Mouse (Mus musculus) limb, embryonic 12.5 days (tissue): ENCODE measurements around the gene Rfx3. TPM values are rescaled to one million over a fixed set of nuclear protein-coding genes. Genes with fewer than 3 reads are reported as not detected.

ENCODE experiments used
- ATAC-seq: fragments of 200-750 bp; cut with Nextera tagmentation; 2 replicates; pipeline ENCODE4 v1.8.0; 2017; ENCODE audit warnings: low read depth, moderate TSS enrichment; ENCODE audit not compliant: insufficient number of reproducible peaks, insufficient read depth, low FRiP score, low TSS enrichment
- H3K27ac ChIP-seq: fragments of 300-500 bp; sonication (generic); 2 replicates; pipeline ENCODE4 v1.5.1; 2016; ENCODE audit warnings: mild to moderate bottlenecking, moderate library complexity
- H3K27me3 ChIP-seq: fragments of 300-500 bp; sonication (generic); 2 replicates; pipeline ENCODE4 v1.6.1; 2016; ENCODE audit warnings: mild to moderate bottlenecking, moderate library complexity
- H3K36me3 ChIP-seq: fragments of 300-500 bp; sonication (generic); 2 replicates; pipeline ENCODE4 v1.6.1; 2016; ENCODE audit warnings: mild to moderate bottlenecking, moderate library complexity
- H3K4me1 ChIP-seq: fragments of 300-500 bp; sonication (generic); replicated peaks from 2 replicates; pipeline ENCODE4 v1.6.1; 2016
- H3K4me2 ChIP-seq: fragments of 300-500 bp; sonication (generic); 2 replicates; pipeline ENCODE4 v1.6.1; 2016; ENCODE audit warnings: mild to moderate bottlenecking, moderate library complexity
- H3K4me3 ChIP-seq: fragments of 300-500 bp; sonication (generic); replicated peaks from 2 replicates; pipeline ENCODE4 v1.5.1; 2016; ENCODE audit warnings: mild to moderate bottlenecking
- H3K9ac ChIP-seq: fragments of 300-500 bp; sonication (generic); replicated peaks from 2 replicates; pipeline ENCODE4 v1.6.1; 2016; ENCODE audit warnings: mild to moderate bottlenecking, moderate library complexity
- H3K9me3 ChIP-seq: fragments of 300-500 bp; sonication (generic); 2 replicates; pipeline ENCODE4 v1.6.1; 2016; ENCODE audit warnings: mild to moderate bottlenecking, moderate library complexity
- WGBS: fragments of 180-500 bp; shearing (Covaris S2); methylation state at CpG from one replicate; pipeline ENCODE4 v1.1.7; 2016; 5-methylcytosine and 5-hydroxymethylcytosine counted together
- polyA plus RNA-seq: library from polyadenylated mRNA; unstranded; fragments of >200 nt; fragmentation: Nextera tagmentation; extraction: Ambion mirVana; gene quantifications from 2 replicates; pipeline ENCODE4 v1.2.1, GENCODE M21; 2016

Rfx3 gene
- polyA plus RNA-seq, 1 experiment from 2014 or later: 13.8 TPM

GRCm38 (mm10) chr19:27905172-27905571, 105.8 kb downstream of the Rfx3 start:
- Histone ChIP-seq H3K27me3 (no peaks in the 10 kb centered on the region), H3K9ac (no peak overlapping the region), H3K27ac (no peak overlapping the region), H3K4me3 (no peak overlapping the region), H3K36me3 (peaks cover 5% of the 10 kb centered on the region; the same call in 1 of the 2 replicates), H3K4me2 (no peak overlapping the region), H3K4me1 (peaks cover 6% of the 10 kb centered on the region), H3K9me3 (no peaks in the 10 kb centered on the region)
- no peak for ATAC-seq
- WGBS: 84% methylated on average over 1 of the region's 1 CpGs

GRCm38 (mm10) chr19:27904655-27905054, 106.3 kb downstream of the Rfx3 start:
- H3K9me3 ChIP-seq: no peaks in the 10 kb centered on the region
- 47% methylated on average over 2 of the region's 2 CpGs for WGBS
- peaks cover 6% of the 10 kb centered on the region for H3K4me1 ChIP-seq
- no peak overlapping the region for H3K9ac ChIP-seq
- ATAC-seq: no peak
- H3K27ac ChIP-seq: no peak overlapping the region
- H3K4me2 ChIP-seq: no peak overlapping the region
- no peaks in the 10 kb centered on the region for H3K27me3 ChIP-seq
- H3K4me3 ChIP-seq: no peak overlapping the region
- peaks cover 5% of the 10 kb centered on the region; the same call in 1 of the 2 replicates for H3K36me3 ChIP-seq

- no peak overlapping the region for H3K4me2 ChIP-seq
- no peak overlapping the region for H3K9ac ChIP-seq
- no peaks in the 10 kb centered on the region for H3K9me3 ChIP-seq
- H3K36me3 ChIP-seq: peaks cover 5% of the 10 kb centered on the region; the same call in 1 of the 2 replicates
- no peak overlapping the region for H3K4me3 ChIP-seq
- ATAC-seq: no peak
- no peak overlapping the region for H3K27ac ChIP-seq
- WGBS: 60% methylated on average over 4 of the region's 4 CpGs
- no peaks in the 10 kb centered on the region for H3K27me3 ChIP-seq
- H3K4me1 ChIP-seq: peaks cover 6% of the 10 kb centered on the region
These were observed 106.8 kb downstream of the Rfx3 start for GRCm38 (mm10) chr19:27904209-27904608.

GRCm38 (mm10) chr19:27902601-27903000, 108.4 kb downstream of the Rfx3 start:
- ATAC-seq: no peak

GRCm38 (mm10) chr19:27901693-27902092, 109.3 kb downstream of the Rfx3 start:
- H3K4me2 ChIP-seq: no peak overlapping the region
- H3K27me3 ChIP-seq: no peaks in the 10 kb centered on the region
- no peak overlapping the region for H3K9ac ChIP-seq
- no peak overlapping the region for H3K4me3 ChIP-seq
- H3K36me3 ChIP-seq: peaks cover 5% of the 10 kb centered on the region; the same call in 1 of the 2 replicates
- no peak overlapping the region for H3K27ac ChIP-seq
- WGBS: 91% methylated on average over 6 of the region's 6 CpGs
- H3K9me3 ChIP-seq: no peaks in the 10 kb centered on the region
- H3K4me1 ChIP-seq: peaks cover 6% of the 10 kb centered on the region
- ATAC-seq: no peak

More at GRCm38 (mm10) chr19:27902601-27903000, 108.4 kb downstream of the Rfx3 start:
- H3K9me3 ChIP-seq: no peaks in the 10 kb centered on the region
- no peaks in the 10 kb centered on the region for H3K27me3 ChIP-seq
- H3K9ac ChIP-seq: no peak overlapping the region
- peaks cover 6% of the 10 kb centered on the region for H3K4me1 ChIP-seq
- no peak overlapping the region for H3K4me2 ChIP-seq
- no peak overlapping the region for H3K27ac ChIP-seq
- H3K4me3 ChIP-seq: no peak overlapping the region
- peaks cover 5% of the 10 kb centered on the region; the same call in 1 of the 2 replicates for H3K36me3 ChIP-seq
- 76% methylated on average over 9 of the region's 9 CpGs for WGBS

GRCm38 (mm10) chr19:27884520-27884919, 126.4 kb downstream of the Rfx3 start:
- 92% methylated on average over 3 of the region's 3 CpGs for WGBS
- Histone ChIP-seq H3K4me3 (no peak overlapping the region), H3K4me2 (no peak overlapping the region), H3K9me3 (no peaks in the 10 kb centered on the region), H3K4me1 (no peaks in the 10 kb centered on the region), H3K36me3 (no peaks in the 10 kb centered on the region), H3K27ac (no peak overlapping the region), H3K9ac (no peak overlapping the region), H3K27me3 (no peaks in the 10 kb centered on the region)
- ATAC-seq: no peak

- no peak overlapping the region for H3K27ac ChIP-seq
- H3K4me2 ChIP-seq: no peak overlapping the region
- no peaks in the 10 kb centered on the region for H3K27me3 ChIP-seq
- H3K36me3 ChIP-seq: no peaks in the 10 kb centered on the region
- H3K4me1 ChIP-seq: no peaks in the 10 kb centered on the region
- WGBS: 90% methylated on average over 2 of the region's 2 CpGs
- no peak overlapping the region for H3K4me3 ChIP-seq
- ATAC-seq: no peak
- no peak overlapping the region for H3K9ac ChIP-seq
- H3K9me3 ChIP-seq: no peaks in the 10 kb centered on the region
These were observed 133.5 kb downstream of the Rfx3 start for GRCm38 (mm10) chr19:27877429-27877828.

- no peak for ATAC-seq
These were observed 140.2 kb downstream of the Rfx3 start for GRCm38 (mm10) chr19:27870794-27871193.

GRCm38 (mm10) chr19:27859641-27860040, 151.3 kb downstream of the Rfx3 start:
- no peak for ATAC-seq
- Histone ChIP-seq H3K9ac (no peak overlapping the region), H3K27ac (no peak overlapping the region), H3K4me3 (no peak overlapping the region), H3K4me1 (no peaks in the 10 kb centered on the region), H3K9me3 (no peaks in the 10 kb centered on the region), H3K36me3 (no peaks in the 10 kb centered on the region), H3K4me2 (no peak overlapping the region), H3K27me3 (no peaks in the 10 kb centered on the region)

More at GRCm38 (mm10) chr19:27870794-27871193, 140.2 kb downstream of the Rfx3 start:
- no peak overlapping the region for H3K9ac ChIP-seq
- WGBS: 85% methylated on average over 3 of the region's 3 CpGs
- no peak overlapping the region for H3K27ac ChIP-seq
- H3K9me3 ChIP-seq: no peaks in the 10 kb centered on the region
- H3K4me2 ChIP-seq: no peak overlapping the region
- H3K4me3 ChIP-seq: no peak overlapping the region
- peaks cover 4% of the 10 kb centered on the region; the same call in 1 of the 2 replicates for H3K36me3 ChIP-seq
- no peaks in the 10 kb centered on the region for H3K27me3 ChIP-seq
- no peaks in the 10 kb centered on the region for H3K4me1 ChIP-seq

GRCm38 (mm10) chr19:27848946-27849345, 162.0 kb downstream of the Rfx3 start:
- WGBS: 81% methylated on average over 1 of the region's 1 CpGs
- Histone ChIP-seq H3K4me1 (no peaks in the 10 kb centered on the region), H3K4me2 (no peak overlapping the region), H3K9ac (no peak overlapping the region), H3K36me3 (peaks cover 14% of the 10 kb centered on the region; the same call in 1 of the 2 replicates), H3K9me3 (no peaks in the 10 kb centered on the region), H3K27ac (no peak overlapping the region), H3K27me3 (no peaks in the 10 kb centered on the region), H3K4me3 (no peak overlapping the region)
- ATAC-seq: no peak

GRCm38 (mm10) chr19:27847055-27847454, 163.9 kb downstream of the Rfx3 start:
- Histone ChIP-seq H3K4me2 (no peak overlapping the region), H3K4me1 (no peaks in the 10 kb centered on the region), H3K27ac (no peak overlapping the region), H3K27me3 (no peaks in the 10 kb centered on the region), H3K4me3 (no peak overlapping the region), H3K9me3 (no peaks in the 10 kb centered on the region), H3K36me3 (peaks cover 14% of the 10 kb centered on the region; the same call in 1 of the 2 replicates), H3K9ac (no peak overlapping the region)
- 87% methylated on average over 4 of the region's 4 CpGs for WGBS
- ATAC-seq: no peak

- no peak overlapping the region for H3K9ac ChIP-seq
These were observed 172.3 kb downstream of the Rfx3 start for GRCm38 (mm10) chr19:27838635-27839034.

More at GRCm38 (mm10) chr19:27838635-27839034, 172.3 kb downstream of the Rfx3 start:
- Histone ChIP-seq H3K4me1 (no peaks in the 10 kb centered on the region), H3K4me2 (no peak overlapping the region), H3K9me3 (no peaks in the 10 kb centered on the region), H3K36me3 (no peaks in the 10 kb centered on the region), H3K27me3 (no peaks in the 10 kb centered on the region), H3K27ac (no peak overlapping the region), H3K4me3 (no peak overlapping the region)
- WGBS: 79% methylated on average over 3 of the region's 3 CpGs
- no peak for ATAC-seq
